Mouse (Mus musculus): Measurements from ENCODE around the gene Gm10135. TPM values are rescaled to one million over a fixed set of nuclear protein-coding genes. Genes with fewer than 3 reads are reported as not detected.

Gm10135 gene
- polyA plus RNA-seq, 1 experiment from 2014 or later, result not detected

- H3K27ac ChIP-seq (ENCODE audit: low read length), result no peak overlapping the region
- no peaks in the 10 kb centered on the region for H3K27me3 ChIP-seq (ENCODE audit: control insufficient read depth, insufficient read depth, low read depth, low read length)
- H3K9ac ChIP-seq (ENCODE audit: low read length), result no peak overlapping the region
- peaks cover 20% of the 10 kb centered on the region for H3K36me3 ChIP-seq (ENCODE audit: control insufficient read depth, insufficient read depth, low read length)
- whole genome bisulfite sequencing, result 87% methylated on average over 6 of the region's 6 CpGs
- no peaks in the 10 kb centered on the region for H3K9me3 ChIP-seq (ENCODE audit: control insufficient read depth, low read length)
- ATAC-seq (ENCODE audit: low read depth), result no peak
- no peak overlapping the region for H3K4me3 ChIP-seq (ENCODE audit: low read length)
- H3K4me1 ChIP-seq (replicated peaks; ENCODE audit: control insufficient read depth, insufficient read depth, low read length), result no peaks in the 10 kb centered on the region
- H3K4me2 ChIP-seq (ENCODE audit: low read depth, low read length), result no peak overlapping the region
These were observed 1.5 kb upstream of the Gm10135 start for GRCm38 (mm10) chr5:72975996-72976395.

GRCm38 (mm10) chr5:72972934-72973333, 1.6 kb downstream of the Gm10135 start:
- Histone ChIP-seq H3K9me3 (ENCODE audit: control insufficient read depth, low read length) (no peaks in the 10 kb centered on the region), H3K27me3 (ENCODE audit: control insufficient read depth, insufficient read depth, low read depth, low read length) (no peaks in the 10 kb centered on the region), H3K4me3 (ENCODE audit: low read length) (no peak overlapping the region), H3K4me2 (ENCODE audit: low read depth, low read length) (no peak overlapping the region), H3K9ac (ENCODE audit: low read length) (no peak overlapping the region), H3K4me1 (replicated peaks; ENCODE audit: control insufficient read depth, insufficient read depth, low read length) (no peaks in the 10 kb centered on the region), H3K36me3 (ENCODE audit: control insufficient read depth, insufficient read depth, low read length) (peaks cover 12% of the 10 kb centered on the region), H3K27ac (ENCODE audit: low read length) (no peak overlapping the region)
- WGBS, result 66% methylated on average over 5 of the region's 5 CpGs
- ATAC-seq (ENCODE audit: low read depth), result no peak

- Histone ChIP-seq H3K4me2 (ENCODE audit: low read depth, low read length) (no peak overlapping the region), H3K27me3 (ENCODE audit: control insufficient read depth, insufficient read depth, low read depth, low read length) (no peaks in the 10 kb centered on the region), H3K9me3 (ENCODE audit: control insufficient read depth, low read length) (no peaks in the 10 kb centered on the region), H3K4me3 (ENCODE audit: low read length) (no peak overlapping the region), H3K9ac (ENCODE audit: low read length) (no peak overlapping the region), H3K4me1 (replicated peaks; ENCODE audit: control insufficient read depth, insufficient read depth, low read length) (no peaks in the 10 kb centered on the region), H3K27ac (ENCODE audit: low read length) (no peak overlapping the region), H3K36me3 (ENCODE audit: control insufficient read depth, insufficient read depth, low read length) (peaks cover 12% of the 10 kb centered on the region)
- no peak for ATAC-seq (ENCODE audit: low read depth)
- 78% methylated on average over 4 of the region's 4 CpGs for WGBS
These were observed 2.1 kb downstream of the Gm10135 start for GRCm38 (mm10) chr5:72972435-72972834.

GRCm38 (mm10) chr5:72965706-72966105, 8.8 kb downstream of the Gm10135 start:
- Histone ChIP-seq H3K4me3 (ENCODE audit: low read length) (no peak overlapping the region), H3K4me1 (replicated peaks; ENCODE audit: control insufficient read depth, insufficient read depth, low read length) (no peaks in the 10 kb centered on the region), H3K27me3 (ENCODE audit: control insufficient read depth, insufficient read depth, low read depth, low read length) (no peaks in the 10 kb centered on the region), H3K27ac (ENCODE audit: low read length) (no peak overlapping the region), H3K4me2 (ENCODE audit: low read depth, low read length) (no peak overlapping the region), H3K36me3 (ENCODE audit: control insufficient read depth, insufficient read depth, low read length) (peaks cover 9% of the 10 kb centered on the region), H3K9me3 (ENCODE audit: control insufficient read depth, low read length) (no peaks in the 10 kb centered on the region), H3K9ac (ENCODE audit: low read length) (no peak overlapping the region)
- 57% methylated on average over 3 of the region's 3 CpGs for WGBS
- ATAC-seq (ENCODE audit: low read depth), result no peak

GRCm38 (mm10) chr5:72960096-72960495, 14.4 kb downstream of the Gm10135 start:
- ATAC-seq (ENCODE audit: low read depth), result no peak
- H3K27ac ChIP-seq (ENCODE audit: low read length), result no peak overlapping the region
- no peaks in the 10 kb centered on the region for H3K4me1 ChIP-seq (replicated peaks; ENCODE audit: control insufficient read depth, insufficient read depth, low read length)
- no peaks in the 10 kb centered on the region for H3K27me3 ChIP-seq (ENCODE audit: control insufficient read depth, insufficient read depth, low read depth, low read length)
- 60% methylated on average over 6 of the region's 6 CpGs for WGBS
- H3K9ac ChIP-seq (ENCODE audit: low read length), result no peak overlapping the region
- no peak overlapping the region for H3K4me3 ChIP-seq (ENCODE audit: low read length)
- no peaks in the 10 kb centered on the region for H3K9me3 ChIP-seq (ENCODE audit: control insufficient read depth, low read length)
- peaks cover 6% of the 10 kb centered on the region for H3K36me3 ChIP-seq (ENCODE audit: control insufficient read depth, insufficient read depth, low read length)
- no peak overlapping the region for H3K4me2 ChIP-seq (ENCODE audit: low read depth, low read length)

- WGBS, result 91% methylated on average over 17 of the region's 17 CpGs
- Histone ChIP-seq H3K4me3 (ENCODE audit: low read length) (no peak overlapping the region), H3K4me2 (ENCODE audit: low read depth, low read length) (no peak overlapping the region), H3K4me1 (replicated peaks; ENCODE audit: control insufficient read depth, insufficient read depth, low read length) (no peaks in the 10 kb centered on the region), H3K36me3 (ENCODE audit: control insufficient read depth, insufficient read depth, low read length) (peaks cover 6% of the 10 kb centered on the region), H3K9me3 (ENCODE audit: control insufficient read depth, low read length) (no peaks in the 10 kb centered on the region), H3K9ac (ENCODE audit: low read length) (no peak overlapping the region), H3K27ac (ENCODE audit: low read length) (no peak overlapping the region), H3K27me3 (ENCODE audit: control insufficient read depth, insufficient read depth, low read depth, low read length) (no peaks in the 10 kb centered on the region)
- ATAC-seq (ENCODE audit: low read depth), result no peak
These were observed 17.2 kb downstream of the Gm10135 start for GRCm38 (mm10) chr5:72957281-72957680.

- no peak for ATAC-seq (ENCODE audit: low read depth)
- H3K36me3 ChIP-seq (ENCODE audit: control insufficient read depth, insufficient read depth, low read length), result peaks cover 4% of the 10 kb centered on the region
- no peak overlapping the region for H3K4me3 ChIP-seq (ENCODE audit: low read length)
- no peak overlapping the region for H3K27ac ChIP-seq (ENCODE audit: low read length)
- no peaks in the 10 kb centered on the region for H3K4me1 ChIP-seq (replicated peaks; ENCODE audit: control insufficient read depth, insufficient read depth, low read length)
- no peak overlapping the region for H3K4me2 ChIP-seq (ENCODE audit: low read depth, low read length)
- 56% methylated on average over 3 of the region's 3 CpGs for WGBS
- H3K9me3 ChIP-seq (ENCODE audit: control insufficient read depth, low read length), result no peaks in the 10 kb centered on the region
- H3K9ac ChIP-seq (ENCODE audit: low read length), result no peak overlapping the region
- H3K27me3 ChIP-seq (ENCODE audit: control insufficient read depth, insufficient read depth, low read depth, low read length), result no peaks in the 10 kb centered on the region
These were observed 20.4 kb downstream of the Gm10135 start for GRCm38 (mm10) chr5:72953996-72954604.

GRCm38 (mm10) chr5:72950252-72950651, 24.2 kb downstream of the Gm10135 start:
- Histone ChIP-seq H3K4me3 (ENCODE audit: low read length) (no peak overlapping the region), H3K36me3 (ENCODE audit: control insufficient read depth, insufficient read depth, low read length) (no peaks in the 10 kb centered on the region), H3K4me2 (ENCODE audit: low read depth, low read length) (no peak overlapping the region), H3K9ac (ENCODE audit: low read length) (no peak overlapping the region), H3K4me1 (replicated peaks; ENCODE audit: control insufficient read depth, insufficient read depth, low read length) (no peaks in the 10 kb centered on the region), H3K9me3 (ENCODE audit: control insufficient read depth, low read length) (no peaks in the 10 kb centered on the region), H3K27me3 (ENCODE audit: control insufficient read depth, insufficient read depth, low read depth, low read length) (no peaks in the 10 kb centered on the region), H3K27ac (ENCODE audit: low read length) (no peak overlapping the region)
- no peak for ATAC-seq (ENCODE audit: low read depth)
- 82% methylated on average over 2 of the region's 2 CpGs for WGBS

- WGBS, result 76% methylated on average over 1 of the region's 1 CpGs
- H3K9ac ChIP-seq (ENCODE audit: low read length), result no peak overlapping the region
- H3K4me1 ChIP-seq (replicated peaks; ENCODE audit: control insufficient read depth, insufficient read depth, low read length), result no peaks in the 10 kb centered on the region
- H3K9me3 ChIP-seq (ENCODE audit: control insufficient read depth, low read length), result no peaks in the 10 kb centered on the region
- no peaks in the 10 kb centered on the region for H3K36me3 ChIP-seq (ENCODE audit: control insufficient read depth, insufficient read depth, low read length)
- no peak overlapping the region for H3K4me2 ChIP-seq (ENCODE audit: low read depth, low read length)
- H3K27me3 ChIP-seq (ENCODE audit: control insufficient read depth, insufficient read depth, low read depth, low read length), result no peaks in the 10 kb centered on the region
- H3K4me3 ChIP-seq (ENCODE audit: low read length), result no peak overlapping the region
- no peak overlapping the region for H3K27ac ChIP-seq (ENCODE audit: low read length)
- ATAC-seq (ENCODE audit: low read depth), result no peak
These were observed 26.4 kb downstream of the Gm10135 start for GRCm38 (mm10) chr5:72948136-72948535.
